Mouse (Mus musculus) stomach, embryonic 16.5 days (tissue): ENCODE results near the gene Abhd12. TPM values are rescaled to one million over a fixed set of nuclear protein-coding genes. Genes with fewer than 3 reads are reported as not detected.

ENCODE experiments used
- ATAC-seq: fragments of 200-750 bp; cut with Nextera tagmentation; 2 replicates; pipeline ENCODE4 v1.8.0; 2017; ENCODE audit warnings: moderate number of reproducible peaks, moderate TSS enrichment; ENCODE audit not compliant: insufficient read depth, low FRiP score
- H3K27ac ChIP-seq: fragments of 300-500 bp; sonication (generic); 2 replicates; pipeline ENCODE4 v1.5.1; 2014; ENCODE audit warnings: low read length
- H3K27me3 ChIP-seq: fragments of 300-500 bp; sonication (generic); 2 replicates; pipeline ENCODE4 v1.6.1; 2014; ENCODE audit warnings: low read length, control low read depth, mixed read lengths; ENCODE audit not compliant: control insufficient read depth, insufficient read depth
- H3K36me3 ChIP-seq: fragments of 300-500 bp; sonication (generic); 2 replicates; pipeline ENCODE4 v1.6.1; 2014; ENCODE audit warnings: low read length; ENCODE audit not compliant: control insufficient read depth, insufficient read depth
- H3K4me1 ChIP-seq: fragments of 300-500 bp; sonication (generic); 2 replicates; pipeline ENCODE4 v1.6.1; 2014; ENCODE audit warnings: low read length, control low read depth, mixed read lengths; ENCODE audit not compliant: control insufficient read depth, insufficient read depth
- H3K4me2 ChIP-seq: fragments of 300-500 bp; sonication (generic); 2 replicates; pipeline ENCODE4 v1.6.1; 2014; ENCODE audit warnings: low read depth, low read length, mixed read lengths
- H3K4me3 ChIP-seq: fragments of 300-500 bp; sonication (generic); replicated peaks from 2 replicates; pipeline ENCODE4 v1.5.1; 2014; ENCODE audit warnings: mild to moderate bottlenecking, low read length
- H3K9ac ChIP-seq: fragments of 300-500 bp; sonication (generic); 2 replicates; pipeline ENCODE4 v1.6.1; 2014; ENCODE audit warnings: low read length
- H3K9me3 ChIP-seq: fragments of 300-500 bp; sonication (generic); replicated peaks from 2 replicates; pipeline ENCODE4 v1.6.1; 2016; ENCODE audit warnings: low read length, control low read depth; ENCODE audit not compliant: control insufficient read depth
- WGBS: fragments of 180-500 bp; shearing (Covaris S2); extraction: QIAGEN DNeasy Blood & Tissue Kit; methylation state at CpG from one replicate; pipeline ENCODE4 v1.1.7; 2014; 5-methylcytosine and 5-hydroxymethylcytosine counted together
- polyA plus RNA-seq: library from polyadenylated mRNA; unstranded; fragments of >200 nt; fragmentation: Nextera tagmentation; extraction: Ambion mirVana; gene quantifications from 2 replicates; pipeline ENCODE4 v1.2.1, GENCODE M21; 2015

Abhd12 gene
- polyA plus RNA-seq, 1 experiment from 2014 or later: 57.8 TPM

DNA sequence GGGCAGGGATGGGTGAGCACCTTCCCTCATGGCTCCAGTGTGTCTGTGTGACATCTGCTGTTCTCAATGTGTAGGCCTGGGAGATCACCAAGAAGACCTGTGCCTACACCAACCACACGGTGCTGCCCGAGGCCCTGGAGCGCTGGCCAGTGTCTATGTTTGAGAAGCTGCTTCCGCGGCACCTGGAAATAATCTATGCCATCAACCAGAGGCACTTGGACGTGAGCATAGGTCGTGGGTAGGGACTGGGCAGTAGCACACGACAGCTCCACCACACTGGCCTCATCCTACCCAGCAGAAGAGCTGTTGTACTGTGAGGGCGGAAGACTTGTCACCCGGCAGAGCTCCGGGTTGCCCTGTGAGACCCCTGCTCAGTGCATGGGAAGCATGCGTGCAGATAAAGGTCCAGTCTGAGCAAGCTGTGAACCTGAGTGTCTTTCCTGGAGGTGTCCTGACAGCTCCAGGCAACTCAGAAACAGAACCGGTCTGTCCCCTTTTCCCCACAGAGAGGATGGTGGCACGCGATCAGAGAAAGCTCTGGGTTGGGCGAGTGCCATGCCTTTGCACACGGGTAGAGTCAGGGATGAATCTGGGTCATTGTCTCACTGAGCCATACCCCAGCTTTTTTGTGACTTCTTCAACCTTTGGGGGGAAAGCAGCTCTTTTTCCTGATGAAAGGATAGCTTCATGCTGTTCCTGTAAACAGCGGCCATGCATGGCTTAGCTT is 87.7 kb downstream of the Abhd12 start:
- no peak overlapping the region for H3K9ac ChIP-seq
- no peaks in the 10 kb centered on the region for H3K9me3 ChIP-seq
- H3K27me3 ChIP-seq: no peaks in the 10 kb centered on the region
- no peak for ATAC-seq
- no peak overlapping the region for H3K4me2 ChIP-seq
- H3K4me3 ChIP-seq: no peak overlapping the region
- H3K27ac ChIP-seq: no peak overlapping the region
- H3K36me3 ChIP-seq: peaks cover 48% of the 10 kb centered on the region
- 90% methylated on average over 18 of the region's 18 CpGs for whole genome bisulfite sequencing
- no peaks in the 10 kb centered on the region for H3K4me1 ChIP-seq

DNA sequence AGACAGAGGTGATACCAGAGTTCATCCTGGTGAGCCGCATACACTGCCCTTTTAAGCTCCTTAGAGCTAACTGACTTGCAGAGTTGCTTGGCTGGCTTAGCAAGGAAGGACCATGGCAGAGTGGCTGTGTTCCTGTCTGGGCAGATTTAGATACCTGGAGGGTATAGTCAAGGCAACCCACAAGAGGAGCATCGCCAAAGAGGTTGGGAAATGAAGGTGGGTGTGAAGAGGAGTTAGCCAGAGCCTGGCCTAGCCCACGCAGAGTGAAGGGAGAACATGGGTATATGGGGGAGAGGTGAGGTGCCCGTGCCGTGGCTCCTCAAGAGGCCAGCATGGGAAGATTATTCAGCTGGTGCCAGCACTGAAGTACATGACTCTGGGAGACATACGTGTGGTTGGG is 91.7 kb downstream of the Abhd12 start:
- 95% methylated on average over 6 of the region's 6 CpGs for WGBS
- no peak overlapping the region for H3K4me3 ChIP-seq
- no peak overlapping the region for H3K9ac ChIP-seq
- H3K4me2 ChIP-seq: no peak overlapping the region
- no peak overlapping the region for H3K27ac ChIP-seq
- H3K36me3 ChIP-seq: peaks cover 40% of the 10 kb centered on the region
- no peaks in the 10 kb centered on the region for H3K27me3 ChIP-seq
- no peaks in the 10 kb centered on the region for H3K9me3 ChIP-seq
- no peaks in the 10 kb centered on the region for H3K4me1 ChIP-seq
- ATAC-seq: no peak

DNA sequence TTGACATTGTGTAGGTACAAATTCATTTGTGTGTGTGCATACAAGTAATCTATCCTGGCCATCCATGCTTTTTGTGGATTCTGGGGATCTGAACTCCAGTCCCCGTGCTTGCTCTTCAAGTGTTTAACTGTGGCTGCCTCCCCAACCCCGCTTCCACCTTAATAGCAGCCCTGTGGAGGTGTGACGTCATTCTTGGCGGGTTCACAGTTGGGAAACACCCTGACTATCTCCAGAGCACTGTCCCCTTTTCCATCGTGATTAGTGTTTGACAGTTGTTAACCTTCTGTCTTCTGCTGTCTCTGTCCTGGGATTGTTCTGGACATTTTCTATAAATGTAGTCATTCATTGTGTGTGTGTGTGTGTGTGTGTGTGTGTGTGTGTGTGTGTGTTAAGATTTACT is 93.9 kb downstream of the Abhd12 start:
- WGBS: 78% methylated on average over 5 of the region's 5 CpGs
- no peak overlapping the region for H3K9ac ChIP-seq
- peaks cover 33% of the 10 kb centered on the region for H3K36me3 ChIP-seq
- no peaks in the 10 kb centered on the region for H3K9me3 ChIP-seq
- no peaks in the 10 kb centered on the region for H3K27me3 ChIP-seq
- H3K4me2 ChIP-seq: no peak overlapping the region
- no peak overlapping the region for H3K27ac ChIP-seq
- no peak overlapping the region for H3K4me3 ChIP-seq
- H3K4me1 ChIP-seq: no peaks in the 10 kb centered on the region
- no peak for ATAC-seq

DNA sequence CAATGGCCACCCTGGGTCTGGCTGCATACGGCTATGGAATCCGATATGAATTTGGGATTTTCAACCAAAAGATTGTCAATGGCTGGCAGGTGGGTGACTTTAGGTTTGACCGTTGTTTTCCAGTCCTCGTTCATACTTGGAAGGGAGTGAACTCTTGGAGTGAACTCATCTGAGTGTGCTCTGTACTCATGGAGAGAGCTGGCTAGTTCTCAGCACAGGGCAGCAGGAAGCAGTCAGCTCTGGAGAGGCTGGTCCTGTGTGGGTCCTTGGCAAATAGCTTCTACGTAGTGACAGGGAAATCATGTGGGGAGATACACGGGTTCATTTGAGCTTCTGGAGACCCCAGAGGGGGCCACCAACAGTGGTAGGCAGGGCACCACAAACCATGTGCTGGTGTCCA is 95.7 kb downstream of the Abhd12 start:
- ATAC-seq: no peak
- no peaks in the 10 kb centered on the region for H3K27me3 ChIP-seq
- H3K4me1 ChIP-seq: no peaks in the 10 kb centered on the region
- no peak overlapping the region for H3K9ac ChIP-seq
- 92% methylated on average over 6 of the region's 6 CpGs for WGBS
- H3K36me3 ChIP-seq: peaks cover 22% of the 10 kb centered on the region
- no peaks in the 10 kb centered on the region for H3K9me3 ChIP-seq
- no peak overlapping the region for H3K27ac ChIP-seq
- no peak overlapping the region for H3K4me3 ChIP-seq
- no peak overlapping the region for H3K4me2 ChIP-seq

DNA sequence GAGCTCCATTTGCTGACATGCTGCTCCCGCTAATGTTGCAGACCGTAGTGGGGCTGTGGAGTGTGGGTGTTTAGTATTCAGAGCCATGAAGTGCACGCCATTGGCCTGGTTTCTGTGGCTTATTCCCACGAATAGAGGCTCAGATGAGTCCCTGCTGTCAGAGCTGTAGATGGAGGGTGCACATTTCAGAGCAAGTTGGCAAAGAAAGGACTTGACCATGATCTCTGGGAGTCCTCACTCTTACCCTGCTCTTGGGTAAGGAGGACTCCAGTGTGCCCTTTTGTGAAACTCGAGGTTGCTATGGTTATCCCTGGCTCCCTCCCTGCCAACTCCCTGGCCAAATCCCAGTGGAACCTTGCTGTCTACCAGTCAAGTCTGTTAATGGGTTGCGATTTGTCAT is 96.2 kb downstream of the Abhd12 start:
- 84% methylated on average over 6 of the region's 6 CpGs for WGBS
- no peak overlapping the region for H3K4me3 ChIP-seq
- H3K4me2 ChIP-seq: no peak overlapping the region
- H3K27me3 ChIP-seq: no peaks in the 10 kb centered on the region
- ATAC-seq: no peak
- H3K27ac ChIP-seq: no peak overlapping the region
- peaks cover 18% of the 10 kb centered on the region; the same call in 1 of the 2 replicates for H3K36me3 ChIP-seq
- H3K4me1 ChIP-seq: no peaks in the 10 kb centered on the region
- H3K9me3 ChIP-seq: no peaks in the 10 kb centered on the region
- H3K9ac ChIP-seq: no peak overlapping the region

DNA sequence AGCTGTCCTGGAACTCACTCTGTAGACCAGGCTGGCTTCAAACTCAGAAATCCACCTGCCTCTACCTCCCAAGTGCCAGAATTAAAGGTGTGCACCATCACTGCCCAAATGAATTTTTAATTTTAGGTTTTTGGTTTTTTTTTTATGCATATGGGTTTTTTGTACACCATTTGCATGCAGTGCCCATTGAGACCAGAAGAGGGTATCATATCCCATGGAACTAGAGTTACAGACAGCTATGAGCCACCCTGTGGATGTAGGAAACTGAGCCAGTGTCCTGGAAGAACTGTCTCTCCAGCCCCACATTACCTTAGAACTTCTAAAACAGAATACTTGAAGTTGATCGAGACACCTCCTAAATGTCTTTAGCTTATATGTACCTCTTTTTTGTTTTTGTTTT is 101.5 kb downstream of the Abhd12 start:
- WGBS: 91% methylated on average over 1 of the region's 1 CpGs

DNA sequence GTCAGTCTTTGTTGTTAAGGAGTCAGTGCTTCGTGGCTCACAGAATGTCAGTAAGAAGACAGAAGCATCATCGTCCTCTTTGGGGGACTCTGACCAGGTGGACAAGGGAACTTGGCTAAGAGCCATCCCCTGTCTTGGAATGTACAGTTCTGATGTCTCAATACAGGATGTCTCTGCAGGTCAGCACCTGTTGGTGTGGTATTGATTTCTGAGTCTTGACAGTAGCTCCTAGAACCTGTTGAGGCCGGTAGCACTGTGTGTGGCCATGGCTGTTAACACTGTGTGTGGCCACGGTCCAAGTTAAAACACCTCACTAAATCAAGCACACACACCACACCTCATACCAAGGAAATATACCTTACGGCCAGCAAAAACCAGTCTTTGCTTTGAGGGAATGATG is 103.9 kb downstream of the Abhd12 start:
- H3K9ac ChIP-seq: no peak overlapping the region
- no peak overlapping the region for H3K4me3 ChIP-seq
- no peak overlapping the region for H3K27ac ChIP-seq
- no peaks in the 10 kb centered on the region for H3K9me3 ChIP-seq
- WGBS: 67% methylated on average over 5 of the region's 5 CpGs
- peaks cover 5% of the 10 kb centered on the region; the same call in 1 of the 2 replicates for H3K36me3 ChIP-seq
- no peak for ATAC-seq
- H3K27me3 ChIP-seq: no peaks in the 10 kb centered on the region
- no peak overlapping the region for H3K4me2 ChIP-seq
- no peaks in the 10 kb centered on the region for H3K4me1 ChIP-seq

More for the DNA sequence above, 101.5 kb downstream of the Abhd12 start:
- Histone ChIP-seq H3K27me3 (no peaks in the 10 kb centered on the region), H3K36me3 (peaks cover 7% of the 10 kb centered on the region; the same call in 1 of the 2 replicates), H3K27ac (no peak overlapping the region), H3K4me1 (no peaks in the 10 kb centered on the region), H3K4me3 (no peak overlapping the region), H3K9me3 (no peaks in the 10 kb centered on the region), H3K9ac (no peak overlapping the region), H3K4me2 (no peak overlapping the region)
- ATAC-seq: no peak

DNA sequence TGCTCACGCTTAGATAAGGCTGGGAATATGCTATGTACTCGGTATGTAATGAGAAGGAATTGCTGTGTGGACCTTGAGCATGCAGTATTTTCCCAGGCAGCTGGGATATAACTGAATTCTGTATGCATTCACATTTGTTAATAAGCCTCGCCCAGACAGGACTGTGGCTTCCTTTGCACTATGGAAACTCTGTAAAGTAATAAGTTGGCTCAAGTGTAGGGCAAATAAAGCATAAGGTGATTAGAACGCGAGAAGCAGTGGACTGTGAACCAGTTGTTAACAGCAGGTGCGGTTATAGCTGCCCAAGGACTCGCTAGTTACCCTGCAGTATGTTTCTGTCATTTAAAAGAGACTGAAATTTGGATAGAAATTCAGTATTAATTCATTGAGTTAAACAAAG is 106.5 kb downstream of the Abhd12 start:
- Histone ChIP-seq H3K4me2 (no peak overlapping the region), H3K4me1 (no peaks in the 10 kb centered on the region), H3K9me3 (no peaks in the 10 kb centered on the region), H3K27ac (no peak overlapping the region), H3K4me3 (no peak overlapping the region), H3K9ac (no peak overlapping the region), H3K36me3 (peaks cover 17% of the 10 kb centered on the region; the same call in 1 of the 2 replicates), H3K27me3 (no peaks in the 10 kb centered on the region)
- 77% methylated on average over 7 of the region's 7 CpGs for WGBS
- no peak for ATAC-seq

DNA sequence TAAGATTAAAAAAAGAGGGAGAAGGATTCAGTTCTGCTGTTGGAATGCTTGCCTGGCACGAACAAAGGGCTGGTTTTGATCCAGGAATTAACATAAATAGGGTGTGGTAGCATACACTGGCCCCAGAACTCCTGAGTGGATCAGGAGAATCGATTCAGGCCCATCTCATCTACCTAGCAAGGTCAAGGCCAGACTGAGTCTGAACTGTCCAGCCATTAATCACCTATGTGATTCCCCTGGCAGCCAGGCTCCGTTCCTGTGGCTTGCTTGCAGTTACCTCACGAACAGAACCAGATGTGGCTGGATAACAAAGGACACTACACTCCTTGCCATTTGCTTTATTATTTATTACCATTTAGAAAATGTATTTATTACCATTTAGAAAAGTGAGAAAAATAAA is 111.2 kb downstream of the Abhd12 start:
- Histone ChIP-seq H3K4me1 (peaks cover 8% of the 10 kb centered on the region; the same call in 1 of the 2 replicates), H3K27ac (no peak overlapping the region), H3K27me3 (no peaks in the 10 kb centered on the region), H3K9me3 (no peaks in the 10 kb centered on the region), H3K4me2 (no peak overlapping the region), H3K4me3 (no peak overlapping the region), H3K36me3 (peaks cover 12% of the 10 kb centered on the region; the same call in 1 of the 2 replicates), H3K9ac (no peak overlapping the region)
- WGBS: 56% methylated on average over 4 of the region's 4 CpGs
- no peak for ATAC-seq
